Mouse (Mus musculus): ENCODE results near the gene Tiparp. TPM values are rescaled to one million over a fixed set of nuclear protein-coding genes. Genes with fewer than 3 reads are reported as not detected.
A peak's percentile ranks its signal among the peaks of the same experiment; 100 is the strongest.

The Tiparp gene
- 21.7 and 25.4 TPM in 2 replicates for polyA plus RNA-seq (2015; fragmentation: Nextera tagmentation; extraction: Ambion mirVana)

DNA sequence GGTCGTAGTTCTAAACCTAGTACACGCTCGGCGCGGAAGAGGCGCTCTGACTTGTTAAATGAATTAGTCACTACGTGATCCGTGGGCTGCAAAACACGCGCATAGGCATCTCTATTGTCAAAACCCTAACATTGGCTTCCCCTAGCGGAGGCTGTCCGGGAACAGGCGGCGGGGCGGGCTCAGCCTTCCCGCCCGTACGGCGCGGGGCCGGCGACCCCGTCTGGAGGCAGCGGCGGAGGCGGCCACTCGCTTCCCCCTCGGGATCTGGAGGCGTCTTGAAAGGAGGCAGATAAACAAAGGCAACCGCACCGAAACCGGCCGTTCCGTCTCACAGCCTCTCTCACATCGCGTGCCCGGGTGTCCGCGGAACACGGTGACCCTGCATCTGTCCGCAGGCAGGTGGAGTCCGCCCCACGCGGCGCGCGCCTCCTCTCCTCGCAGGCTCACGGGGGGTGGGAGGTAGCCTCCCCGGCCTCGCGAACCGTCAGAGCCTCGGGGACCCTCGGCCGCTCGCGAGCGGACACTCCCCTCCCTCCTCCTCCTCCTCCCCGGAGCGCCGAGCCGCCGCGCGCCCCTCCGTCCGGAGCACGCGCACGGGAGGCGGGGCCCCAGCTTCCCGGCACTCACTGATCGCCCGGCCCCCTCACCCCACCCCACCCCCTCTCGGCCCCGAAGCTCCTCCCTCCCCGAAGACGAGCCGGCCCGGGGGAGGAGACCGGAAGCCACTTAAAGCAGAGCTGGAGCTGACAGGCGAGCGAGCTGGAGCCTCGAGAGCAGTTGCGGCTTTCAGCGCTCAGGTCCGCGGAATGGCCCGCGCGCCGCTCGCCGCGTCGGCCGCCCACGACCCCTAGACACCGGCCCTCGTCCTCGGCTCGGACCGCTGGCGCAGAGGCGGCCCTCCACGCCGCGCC lies at the start of gene Tiparp:
Gene Tiparp (plus strand): TSS at position 720 of the 911 bp plus-strand sequence.
- peak; percentile 95 for DNase-seq (ENCODE audit: low spot score)

DNA sequence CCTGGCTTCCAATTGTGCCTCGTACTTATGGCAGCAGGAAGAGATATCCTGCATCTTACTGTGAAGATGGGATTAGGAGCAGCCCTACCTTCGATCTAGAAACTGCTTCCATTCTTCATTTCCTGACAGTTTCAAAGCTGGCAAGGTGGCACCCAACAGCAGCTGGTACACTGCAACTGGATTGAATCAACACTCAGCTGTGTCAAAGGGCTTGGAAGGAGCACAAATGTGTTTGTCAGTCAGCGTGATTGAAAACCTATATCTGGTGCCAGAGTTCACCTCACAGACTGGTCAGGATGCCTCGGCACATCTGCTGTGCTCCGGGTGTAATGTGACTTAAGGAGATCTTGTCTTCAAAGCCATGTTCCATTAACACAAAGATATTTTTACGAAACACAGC lies 47.5 kb upstream of the Tiparp start:
- no peak for DNase-seq (ENCODE audit: low spot score)

DNA sequence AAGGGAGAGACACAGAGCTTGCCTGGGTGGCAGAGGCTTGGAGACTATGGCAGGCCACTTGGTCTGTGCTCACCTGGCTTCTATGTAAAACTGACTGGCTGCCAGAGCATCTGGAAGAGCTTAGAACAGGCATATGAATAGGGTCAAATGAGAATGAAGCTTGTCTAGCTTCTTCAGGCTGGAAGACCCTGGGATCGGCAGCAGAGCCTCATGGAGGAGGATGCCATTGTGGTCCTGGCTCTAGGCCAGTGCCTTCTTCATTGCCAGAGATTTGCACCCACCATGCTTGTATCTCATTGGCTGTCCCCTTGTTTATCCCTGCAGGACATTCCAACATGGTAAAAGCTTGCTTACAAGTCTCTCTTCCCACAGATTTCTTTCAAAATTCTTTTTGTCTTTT lies 45.9 kb upstream of the Tiparp start:
- no peak for DNase-seq (ENCODE audit: low spot score)

DNA sequence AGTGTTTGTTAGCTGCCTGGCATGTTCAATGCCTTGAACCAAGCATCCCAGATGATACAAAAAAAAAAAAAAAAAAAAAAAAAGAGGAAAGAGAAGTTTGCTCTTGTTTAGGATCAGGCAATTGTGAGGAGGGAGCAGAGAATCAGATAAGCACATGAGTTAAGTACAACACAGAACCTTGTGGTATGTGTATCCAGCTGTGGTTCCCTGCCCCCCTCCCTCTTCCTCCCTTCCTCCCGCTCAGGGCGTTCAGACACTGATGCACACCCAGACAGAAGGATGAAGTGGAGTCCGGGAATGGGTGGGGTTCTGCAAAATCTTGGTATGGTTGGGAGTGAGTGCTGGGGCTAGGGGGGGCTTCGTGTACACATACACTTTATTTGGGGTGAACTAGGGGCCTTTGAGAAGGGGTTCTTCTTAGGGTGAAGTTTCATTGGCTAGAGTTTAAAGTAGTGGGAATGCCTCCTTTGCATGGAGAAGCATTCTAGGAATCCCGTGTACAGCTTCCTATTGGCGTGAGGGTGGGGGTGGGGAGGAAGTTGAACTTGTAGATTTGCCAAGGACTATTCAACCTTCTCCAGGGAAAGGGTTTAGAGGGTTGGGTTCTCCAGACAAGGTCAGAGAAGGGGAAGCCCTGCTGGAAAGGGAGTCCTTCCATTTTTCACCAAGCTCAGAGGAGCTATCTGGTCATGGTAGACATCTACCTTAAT lies 45.4 kb upstream of the Tiparp start:
- DNase-seq (ENCODE audit: low spot score), result no peak

DNA sequence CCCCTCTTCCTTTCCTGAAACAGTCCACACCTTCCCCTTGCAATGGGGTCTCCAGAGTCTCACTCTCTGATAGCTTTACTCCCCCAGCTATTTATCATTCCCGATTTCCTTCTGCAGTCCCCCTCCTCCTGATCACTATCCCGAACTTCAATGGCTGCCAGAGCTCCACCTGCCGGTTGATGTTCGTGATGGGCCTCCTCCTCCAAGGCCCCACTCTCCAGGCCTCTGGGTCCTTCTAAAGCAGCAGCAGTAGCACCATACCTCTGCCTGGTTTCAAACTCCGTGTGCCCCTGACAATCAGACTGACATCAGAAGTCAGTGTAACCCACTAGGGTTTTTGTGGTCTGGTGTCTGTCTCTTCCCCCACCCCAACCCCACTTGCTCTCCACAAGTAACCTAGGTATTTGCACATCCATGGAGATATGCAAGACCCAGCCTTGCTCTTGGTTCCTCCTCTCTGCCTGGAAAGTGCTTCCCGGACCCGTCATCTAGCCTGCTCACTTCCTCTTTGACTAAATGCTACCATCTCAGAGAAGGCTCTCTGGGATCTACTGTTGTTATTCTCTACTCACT lies 44.0 kb upstream of the Tiparp start:
- DNase-seq (ENCODE audit: low spot score), result no peak

DNA sequence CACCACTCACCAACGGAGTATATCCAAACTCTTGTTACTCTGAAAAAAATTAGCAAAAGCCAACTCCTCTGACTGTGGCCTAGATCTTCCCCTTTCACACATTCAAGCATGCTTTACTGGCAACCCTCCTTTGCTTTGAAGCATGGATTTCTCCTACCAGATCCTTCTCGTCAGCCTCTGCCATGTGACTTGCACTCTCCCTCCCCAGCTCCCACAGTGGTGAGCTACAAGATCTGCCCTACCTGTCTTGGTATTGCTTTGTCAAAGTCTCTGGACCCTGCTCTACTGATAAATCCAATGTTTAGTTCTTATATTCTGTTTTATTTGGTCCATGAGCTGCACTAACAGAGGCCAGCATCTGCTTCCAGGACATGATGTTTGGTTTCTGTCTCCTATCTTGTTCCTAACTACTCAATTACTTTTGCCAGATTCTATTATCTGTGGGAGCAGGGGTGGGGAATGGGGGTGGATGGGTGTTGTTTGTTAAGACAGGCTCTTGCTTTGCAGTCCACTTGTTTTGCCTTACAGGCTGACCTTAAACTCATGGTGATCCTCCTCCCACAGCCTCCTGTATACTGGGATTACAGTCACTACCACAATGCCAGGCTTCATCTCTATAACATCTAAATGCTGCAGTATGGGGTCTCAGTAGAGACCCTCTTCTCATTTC lies 40.7 kb upstream of the Tiparp start:
- DNase-seq (ENCODE audit: low spot score), result no peak

DNA sequence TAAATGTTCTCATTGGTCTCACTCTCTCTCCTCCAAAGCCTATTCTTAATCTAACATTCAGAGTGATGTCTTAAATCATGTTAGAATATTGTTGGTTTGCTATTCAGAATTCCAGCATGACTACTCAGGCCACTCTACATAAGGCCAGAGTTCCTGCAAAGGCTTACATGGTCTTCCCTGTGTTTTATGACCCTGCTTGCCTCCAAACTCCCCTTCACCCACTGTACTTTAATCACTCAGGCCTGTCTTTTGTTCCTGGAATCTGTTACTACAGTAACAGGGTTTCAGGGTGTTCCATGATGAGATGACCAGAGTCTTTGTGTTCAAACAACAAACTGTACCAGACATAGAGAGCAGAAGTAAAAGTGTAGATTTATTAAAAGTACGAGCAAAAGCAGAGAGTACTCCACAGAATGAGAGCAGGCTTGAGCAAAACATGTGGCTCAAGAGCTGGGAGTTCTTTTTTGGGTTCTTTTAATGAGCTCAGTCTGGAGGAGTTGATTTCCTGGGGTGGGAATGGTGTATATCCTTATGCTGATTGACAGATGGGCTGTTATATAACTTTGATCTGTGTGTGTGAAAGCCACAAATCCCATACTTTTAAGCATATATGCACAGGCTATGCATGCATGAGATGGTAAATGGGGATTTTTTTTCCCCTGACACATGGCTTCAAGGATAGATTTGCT lies 39.5 kb upstream of the Tiparp start:
- no peak for DNase-seq (ENCODE audit: low spot score)

DNA sequence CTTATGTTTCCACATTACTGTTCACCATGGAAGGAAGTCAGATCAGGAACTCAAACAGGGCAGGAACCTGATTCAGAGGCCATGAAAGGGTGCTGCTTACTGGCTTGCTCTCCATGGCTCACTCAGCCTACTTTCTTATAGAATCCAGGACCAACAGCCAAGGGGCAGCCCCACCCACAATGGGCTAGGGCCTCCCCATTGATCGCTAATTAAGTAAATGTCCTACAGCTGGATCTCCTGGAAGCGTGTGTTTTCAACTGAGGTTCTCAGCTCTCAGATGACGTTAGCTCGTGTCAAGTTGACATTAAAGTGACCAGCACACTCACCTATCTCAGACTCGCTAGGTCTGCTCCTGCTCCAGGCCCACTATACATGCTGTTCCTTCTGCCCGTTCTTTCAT lies 38.6 kb upstream of the Tiparp start:
- DNase-seq (ENCODE audit: low spot score), result no peak

DNA sequence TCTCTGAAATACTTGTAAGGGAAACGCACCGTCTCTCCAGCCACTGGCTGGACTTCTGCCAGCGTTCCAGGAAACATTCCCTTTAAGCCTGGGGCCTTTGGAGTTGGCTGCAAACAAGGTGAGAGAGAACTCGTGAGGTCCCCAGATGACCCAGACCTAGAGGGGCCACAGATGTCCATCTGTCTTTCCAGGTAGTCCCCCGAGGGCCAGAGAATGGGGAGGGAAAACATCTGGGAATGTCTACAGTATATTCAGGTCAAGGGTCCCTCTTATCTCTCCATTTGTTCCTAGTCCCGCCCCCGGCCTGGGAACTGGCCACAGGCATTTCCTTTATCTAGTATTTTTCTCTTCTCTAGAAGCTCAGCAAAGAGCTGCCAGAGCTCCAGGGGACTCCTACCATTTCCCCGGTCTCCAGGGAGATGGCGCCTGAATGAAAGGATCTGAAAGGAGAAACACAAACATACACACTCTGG lies 33.9 kb upstream of the Tiparp start:
- DNase-seq (ENCODE audit: low spot score), result no peak

DNA sequence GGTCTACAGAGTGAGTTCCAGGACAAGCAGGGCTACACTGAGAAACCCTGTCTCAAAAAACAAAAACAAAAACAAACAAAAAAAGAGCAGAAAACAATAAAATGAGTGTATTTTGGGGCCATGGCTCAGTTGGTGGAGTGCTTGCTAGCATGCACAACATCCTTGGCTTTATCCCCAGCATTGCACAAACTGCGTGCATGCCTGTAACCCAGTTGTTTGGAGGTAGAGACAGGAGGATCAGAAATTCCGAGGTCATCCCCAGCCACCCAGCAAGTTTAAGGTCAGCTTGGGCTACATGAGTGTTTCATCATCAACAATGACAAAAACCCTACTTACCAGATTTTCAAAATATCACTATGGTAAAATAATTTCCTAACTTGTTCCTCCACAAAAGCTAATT lies 20.4 kb upstream of the Tiparp start:
- no peak for DNase-seq (ENCODE audit: low spot score)

DNA sequence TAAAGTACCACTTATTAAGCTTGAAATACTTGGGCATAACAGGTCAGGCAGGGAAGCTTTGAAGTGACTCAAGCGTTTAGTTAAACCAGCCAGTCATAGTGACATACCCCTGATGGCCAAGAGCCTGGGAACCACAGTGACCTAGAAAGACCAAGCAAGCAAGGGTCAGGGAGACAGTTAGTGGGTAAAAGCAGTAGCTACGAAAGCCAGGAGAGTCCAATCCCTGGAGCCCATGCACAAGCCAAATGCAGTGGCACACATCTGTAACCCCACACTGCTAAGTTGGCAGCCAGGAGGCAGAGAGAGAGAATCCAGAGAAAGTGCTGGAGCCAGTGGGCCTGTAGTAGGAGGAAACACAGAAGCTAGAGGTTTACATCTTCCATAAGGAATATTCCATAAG lies 17.6 kb upstream of the Tiparp start:
- no peak for DNase-seq (ENCODE audit: low spot score)

DNA sequence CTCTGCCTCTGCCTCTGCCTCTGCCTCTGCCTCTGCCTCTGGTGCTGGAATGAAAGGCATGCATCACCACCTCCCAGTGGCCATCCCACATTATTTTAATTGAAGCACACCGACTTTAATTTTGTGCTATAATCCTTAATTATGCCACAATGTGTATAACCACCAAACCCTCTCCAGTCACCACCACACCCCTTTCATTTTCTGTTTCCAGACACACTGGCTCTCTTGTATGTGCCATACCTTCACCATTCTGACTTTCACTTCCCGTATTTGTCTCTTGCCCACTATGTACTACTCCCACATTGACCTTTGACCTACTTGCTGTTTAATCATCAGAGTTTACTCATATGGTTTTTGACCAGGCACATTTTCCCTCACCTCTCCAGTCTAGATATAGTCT lies 12.5 kb upstream of the Tiparp start:
- DNase-seq (ENCODE audit: low spot score), result no peak

DNA sequence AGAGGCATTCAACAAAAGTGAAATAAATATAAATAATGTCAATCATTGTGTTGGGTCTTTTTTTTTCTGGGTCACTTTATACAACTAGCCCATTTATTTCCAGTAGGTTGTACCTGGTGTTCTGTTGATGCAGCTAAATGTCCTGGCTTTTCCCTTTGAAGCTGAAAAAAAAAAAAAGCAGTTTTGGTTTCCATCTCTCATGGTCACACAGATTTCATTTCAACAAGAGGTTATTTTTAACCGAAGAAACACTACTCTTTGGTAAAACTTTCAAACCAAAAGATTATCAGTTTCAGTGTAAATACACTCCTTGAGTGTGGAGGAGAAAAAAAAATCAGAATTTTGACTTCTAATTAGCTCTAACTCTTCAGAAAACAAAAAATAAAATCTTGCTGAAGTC lies 11.7 kb upstream of the Tiparp start:
- no peak for DNase-seq (ENCODE audit: low spot score)

DNA sequence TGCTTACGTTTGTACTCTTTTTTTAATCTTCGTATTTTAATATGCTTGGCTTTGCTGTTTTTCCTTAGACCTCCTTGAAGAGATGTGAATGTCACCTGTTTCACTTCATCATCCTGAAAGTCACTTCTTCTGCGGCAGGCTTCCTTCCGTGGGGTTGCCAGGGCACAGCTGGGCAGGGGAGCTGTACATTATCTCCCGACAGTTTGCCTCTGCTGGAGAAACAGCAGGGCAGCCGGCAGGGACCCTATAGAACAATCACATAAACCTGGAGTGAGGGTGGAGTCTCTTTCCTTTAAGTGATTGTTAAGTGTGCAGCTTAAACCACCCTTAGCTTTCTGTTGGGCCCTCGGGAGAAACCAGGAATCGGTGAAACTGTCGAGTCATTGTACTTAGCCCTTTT lies 11.1 kb upstream of the Tiparp start:
- no peak for DNase-seq (ENCODE audit: low spot score)

DNA sequence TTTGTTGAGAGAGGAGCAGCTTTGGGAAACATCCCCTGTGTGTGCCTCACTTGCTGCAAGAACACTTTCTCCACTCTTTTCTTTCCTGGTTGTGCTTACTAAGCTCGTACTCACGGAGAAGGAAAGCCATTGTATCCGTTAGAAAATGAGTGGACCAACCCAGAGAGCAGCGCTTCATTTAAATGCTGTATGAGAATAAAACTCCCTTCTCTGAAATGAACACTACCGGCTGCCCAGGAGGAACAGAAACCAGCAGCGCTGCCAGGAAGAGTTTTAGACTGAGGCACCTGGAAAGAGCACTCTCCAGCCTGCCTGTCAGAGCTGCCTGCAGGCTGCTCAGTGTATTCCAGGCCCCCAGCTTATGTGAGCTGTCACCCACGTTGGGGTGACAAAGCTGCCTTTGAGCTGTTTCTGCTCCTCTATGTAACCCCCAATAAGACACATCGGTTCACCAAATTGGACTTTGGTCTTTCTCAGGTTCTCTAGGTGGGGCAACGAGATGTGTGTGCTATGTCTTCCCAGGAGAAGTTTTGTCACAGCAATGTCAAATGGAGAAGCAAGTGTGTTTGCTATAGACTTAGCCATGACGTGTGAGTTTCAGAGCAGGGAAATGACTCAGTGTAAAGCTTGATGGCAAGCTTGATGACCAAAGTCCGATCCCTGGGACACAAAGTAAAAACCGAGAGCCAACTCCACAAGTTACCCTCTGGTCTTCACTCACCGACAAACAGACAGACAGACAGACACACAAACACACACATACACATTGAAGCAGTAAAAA lies 10.3 kb upstream of the Tiparp start:
- DNase-seq (ENCODE audit: low spot score), result no peak

DNA sequence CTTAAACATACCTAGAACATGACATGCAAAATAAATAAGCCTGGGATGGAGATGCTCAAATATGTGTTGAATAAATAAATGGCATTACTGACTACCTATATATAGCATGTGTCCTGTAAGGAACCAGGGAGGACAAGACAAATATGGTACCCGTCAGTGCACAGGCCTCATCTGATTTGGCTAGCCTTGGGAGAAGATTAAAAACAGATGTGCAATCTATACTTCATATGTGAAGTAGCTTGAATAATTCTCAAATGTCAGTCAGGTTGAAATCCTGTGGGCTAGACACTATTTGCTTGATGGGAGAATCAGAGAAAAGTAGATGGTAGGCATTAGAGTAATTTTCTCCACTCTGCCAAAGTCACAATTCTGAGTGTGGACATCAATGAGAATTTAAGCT lies 6.8 kb upstream of the Tiparp start:
- DNase-seq (ENCODE audit: low spot score), result no peak

DNA sequence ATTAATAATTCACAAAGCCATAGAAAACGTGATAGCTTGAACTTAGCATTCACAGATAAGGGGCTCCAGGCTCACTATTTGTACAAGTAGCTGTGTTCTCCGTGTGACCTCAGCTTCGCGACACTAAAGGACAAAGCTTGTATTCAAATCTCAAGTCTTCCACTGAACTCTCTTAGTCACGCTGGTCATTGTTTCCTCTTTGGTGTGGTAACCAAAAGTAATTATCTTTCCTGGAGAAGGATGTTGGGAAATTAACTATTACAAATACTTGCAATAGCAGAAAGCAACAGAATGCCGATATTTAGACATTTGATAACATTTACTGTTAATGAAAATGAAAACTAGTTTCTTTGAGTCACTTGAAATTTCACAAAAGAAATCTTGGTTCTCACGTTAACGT lies 4.8 kb upstream of the Tiparp start:
- DNase-seq (ENCODE audit: low spot score), result no peak

DNA sequence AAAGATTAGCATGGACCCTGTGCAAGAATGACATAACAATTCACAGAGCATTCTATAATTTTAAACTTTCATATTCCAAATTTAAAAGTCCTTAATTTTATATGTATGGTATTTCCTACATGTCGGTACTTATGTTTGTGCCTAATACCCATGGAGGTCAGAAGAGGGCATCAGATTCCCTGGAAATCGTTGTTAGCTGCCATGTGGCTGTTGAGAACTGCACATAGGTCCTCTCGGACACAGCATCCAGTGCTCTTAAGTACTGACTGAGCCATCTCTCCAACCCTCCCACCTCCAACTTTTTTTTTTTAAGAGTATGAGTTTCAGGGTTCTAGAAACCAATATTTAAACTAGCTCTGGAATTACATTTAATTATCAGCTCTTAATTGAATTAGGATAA lies 2.5 kb upstream of the Tiparp start:
- no peak for DNase-seq (ENCODE audit: low spot score)

DNA sequence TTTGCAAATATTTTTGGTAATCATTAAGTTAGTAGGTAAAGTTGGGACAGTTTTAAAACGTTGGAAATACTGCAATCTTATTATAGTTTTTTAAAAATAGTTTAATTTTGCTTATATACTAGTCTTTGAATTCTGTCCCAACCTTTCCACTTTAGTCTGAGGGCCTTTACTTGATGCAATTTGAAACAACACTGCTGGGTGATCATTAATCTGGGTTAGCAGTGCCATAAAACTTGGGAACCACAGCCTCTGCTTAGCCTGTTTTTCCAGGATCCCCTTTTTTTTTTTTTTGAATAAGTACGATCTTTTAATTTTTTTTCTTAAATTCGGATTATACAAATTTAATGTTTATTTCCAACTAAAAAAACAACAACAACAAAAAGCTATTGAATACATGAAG lies 1.0 kb upstream of the Tiparp start:
- DNase-seq (ENCODE audit: low spot score), result no peak

Measured in thymus, postnatal 0 days (tissue).